Mouse (Mus musculus) CH12.LX (cell line): ENCODE measurements at regions not wholly inside any gene's neighbourhood (a gene's known extent, or its start where the extent isn't known, plus 50 kb on each side); places are given as distances from the start of the nearest gene placed in this dataset.

ENCODE experiments used
- CHD1 ChIP-seq: IDR thresholded peaks from 2 replicates; pipeline ENCODE4 v1.6.1; 2012; ENCODE audit warnings: low read depth, low read length, improper control_type of control experiment, inconsistent platforms
- CHD2 ChIP-seq: IDR thresholded peaks from 2 replicates; pipeline ENCODE4 v1.6.1; 2011; ENCODE audit warnings: low read length, improper control_type of control experiment
- CTCF ChIP-seq, 2 experiments: IDR thresholded peaks in 1 of 2; conservative IDR thresholded peaks in 1 of 2; 2 replicates each; pipeline ENCODE4 v1.5.1; 2011 to 2012; ENCODE audit warnings: low read depth in 2 of 2, low read length in 2 of 2, improper control_type of control experiment in 1 of 2, inconsistent platforms in 1 of 2, mild to moderate bottlenecking in 1 of 2, moderate library complexity in 1 of 2
- EP300 ChIP-seq: IDR thresholded peaks from 2 replicates; pipeline ENCODE4 v1.6.1; 2011; ENCODE audit warnings: low read length, improper control_type of control experiment
- HCFC1 ChIP-seq: IDR thresholded peaks from 2 replicates; pipeline ENCODE4 v1.6.1; 2012; ENCODE audit warnings: low read depth, mild to moderate bottlenecking, inconsistent platforms, low read length, improper control_type of control experiment
- IRF4 ChIP-seq: IDR thresholded peaks from 2 replicates; pipeline ENCODE4 v1.6.1; 2014; ENCODE audit warnings: low read depth, mild to moderate bottlenecking, inconsistent platforms, low read length, improper control_type of control experiment
- MAX ChIP-seq: IDR thresholded peaks from 2 replicates; pipeline ENCODE4 v1.6.1; 2011; ENCODE audit warnings: low read length, improper control_type of control experiment
- NELFE ChIP-seq: IDR thresholded peaks from 2 replicates; pipeline ENCODE4 v1.6.1; 2011; ENCODE audit warnings: low read depth, low read length, improper control_type of control experiment
- POLR2A ChIP-seq: IDR thresholded peaks from 2 replicates; pipeline ENCODE4 v1.6.1; 2011; ENCODE audit warnings: low read depth, mild to moderate bottlenecking, improper control_type of control experiment, low read length
- SMC3 ChIP-seq: IDR thresholded peaks from 2 replicates; pipeline ENCODE4 v1.6.1; 2011; ENCODE audit warnings: low read depth, low read length, improper control_type of control experiment
- USF1 ChIP-seq: IDR thresholded peaks from 2 replicates; pipeline ENCODE4 v1.6.1; 2014; ENCODE audit warnings: low read depth, mild to moderate bottlenecking, inconsistent platforms, low read length, improper control_type of control experiment
- ZC3H11A ChIP-seq: IDR thresholded peaks from 2 replicates; pipeline ENCODE4 v1.6.1; 2012; ENCODE audit warnings: low read depth, mild to moderate bottlenecking, inconsistent platforms, low read length, improper control_type of control experiment
- ZNF384 ChIP-seq: IDR thresholded peaks from 2 replicates; pipeline ENCODE4 v1.6.1; 2012; ENCODE audit warnings: low read depth, low read length, improper control_type of control experiment, inconsistent platforms

DNA sequence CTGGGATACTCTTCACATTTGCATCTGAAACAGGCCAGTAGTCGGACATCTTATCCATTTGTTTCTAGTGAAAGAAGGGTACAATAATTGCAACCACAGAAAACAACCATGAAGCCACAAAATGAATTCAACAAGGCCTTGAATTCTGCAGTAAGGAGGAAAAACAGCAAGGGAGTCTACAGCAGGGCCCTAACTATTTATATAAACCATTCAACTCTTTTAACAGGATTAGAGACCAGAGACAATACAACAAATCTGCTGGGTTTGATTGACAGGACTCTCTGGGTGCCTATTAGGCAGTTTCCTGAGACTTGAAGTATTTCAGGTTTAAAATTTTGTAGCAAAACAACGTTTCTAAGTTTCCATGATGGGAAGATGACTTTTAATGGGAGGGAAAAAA lies 92.4 kb downstream of the Cog6 start:
- TF ChIP-seq POLR2A (no peak), EP300 (no peak), CHD2 (no peak), ZC3H11A (no peak), CTCF (conservative IDR thresholded peaks at IDR 0.05 in 1 of 2, IDR thresholded peaks at IDR 0.05 in 1 of 2; ENCODE audit: low read depth in 2 of 2, low read length in 2 of 2) (no peak), IRF4 (no peak), CHD1 (no peak), HCFC1 (no peak), NELFE (no peak), ZNF384 (no peak), MAX (no peak), USF1 (no peak), SMC3 (no peak)
